Mouse (Mus musculus): ENCODE data around the gene A930018P22Rik. TPM values are rescaled to one million over a fixed set of nuclear protein-coding genes. Genes with fewer than 3 reads are reported as not detected.

The A930018P22Rik gene
- polyA plus RNA-seq, 1 experiment from 2014 or later, result not detected

DNA sequence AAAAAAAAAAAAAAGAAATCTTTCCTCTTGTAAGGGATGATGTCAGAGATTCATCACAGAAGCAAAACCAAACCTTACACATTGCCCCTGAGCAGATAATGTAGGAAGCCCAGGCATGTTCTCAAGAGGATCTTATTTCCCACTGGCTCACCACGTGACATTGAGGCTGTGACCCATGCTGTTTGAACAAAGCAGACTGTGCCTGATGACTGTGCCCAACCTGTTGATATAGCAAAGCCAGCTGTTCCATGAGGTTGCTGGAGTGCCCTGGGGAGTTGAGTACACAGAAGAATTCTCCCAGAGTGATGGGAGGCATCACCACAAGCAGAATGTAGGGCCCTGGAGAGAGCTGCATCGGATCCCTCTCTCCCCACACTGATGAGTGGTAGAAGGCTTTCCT, 13.4 kb downstream of the A930018P22Rik start:
- ATAC-seq (ENCODE audit: low FRiP score, low TSS enrichment), result no peak
- 78% methylated on average over 2 of the region's 2 CpGs for WGBS
- H3K27ac ChIP-seq (replicated peaks; ENCODE audit: low read depth, low read length), result no peak overlapping the region
- no peaks in the 10 kb centered on the region for H3K9me3 ChIP-seq (ENCODE audit: control insufficient read depth, low read length)
- H3K4me3 ChIP-seq (replicated peaks; ENCODE audit: low read depth, low read length), result no peak overlapping the region
- H3K27me3 ChIP-seq (ENCODE audit: control insufficient read depth, insufficient read depth, low read length), result no peaks in the 10 kb centered on the region
- no peaks in the 10 kb centered on the region for H3K4me1 ChIP-seq (ENCODE audit: control insufficient read depth, insufficient read depth, low read length)
- DNase-seq, result no peak
- H3K9ac ChIP-seq (replicated peaks; ENCODE audit: low read length), result no peak overlapping the region
- no peak overlapping the region for H3K4me2 ChIP-seq (ENCODE audit: low read length)
- no peaks in the 10 kb centered on the region for H3K36me3 ChIP-seq (ENCODE audit: control insufficient read depth, insufficient read depth, low read length)

DNA sequence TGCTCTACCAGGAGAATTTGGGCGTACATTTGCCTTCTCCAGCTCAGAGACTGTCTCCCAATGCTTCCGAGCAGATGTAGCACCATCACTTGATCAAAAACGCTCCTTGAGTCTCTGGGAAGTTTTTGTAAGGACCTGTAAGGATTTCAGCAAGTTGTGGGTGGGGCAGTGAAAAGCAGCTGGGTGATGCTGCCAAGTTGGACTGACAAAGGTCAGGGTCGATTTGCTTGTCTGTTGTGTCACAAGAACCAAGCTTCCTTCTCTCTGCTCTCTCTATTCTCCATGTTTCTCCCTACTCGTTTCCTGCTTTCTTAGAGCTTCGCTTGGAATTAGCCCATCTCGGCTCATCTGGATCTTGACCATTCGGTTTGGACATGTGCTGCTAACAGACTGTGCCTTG, 19.6 kb downstream of the A930018P22Rik start:
- Histone ChIP-seq H3K9me3 (ENCODE audit: control insufficient read depth, low read length) (no peaks in the 10 kb centered on the region), H3K27ac (replicated peaks; ENCODE audit: low read depth, low read length) (no peak overlapping the region), H3K4me3 (replicated peaks; ENCODE audit: low read depth, low read length) (no peak overlapping the region), H3K4me1 (ENCODE audit: control insufficient read depth, insufficient read depth, low read length) (no peaks in the 10 kb centered on the region), H3K4me2 (ENCODE audit: low read length) (no peak overlapping the region), H3K36me3 (ENCODE audit: control insufficient read depth, insufficient read depth, low read length) (no peaks in the 10 kb centered on the region), H3K27me3 (ENCODE audit: control insufficient read depth, insufficient read depth, low read length) (no peaks in the 10 kb centered on the region), H3K9ac (replicated peaks; ENCODE audit: low read length) (no peak overlapping the region)
- ATAC-seq (ENCODE audit: low FRiP score, low TSS enrichment) (no peak), DNase-seq (no peak)
- 90% methylated on average over 8 of the region's 8 CpGs for WGBS

GRCm38 (mm10) chr2:104144004-104144403, 21.4 kb downstream of the A930018P22Rik start:
- WGBS, result 90% methylated on average over 12 of the region's 12 CpGs

DNA sequence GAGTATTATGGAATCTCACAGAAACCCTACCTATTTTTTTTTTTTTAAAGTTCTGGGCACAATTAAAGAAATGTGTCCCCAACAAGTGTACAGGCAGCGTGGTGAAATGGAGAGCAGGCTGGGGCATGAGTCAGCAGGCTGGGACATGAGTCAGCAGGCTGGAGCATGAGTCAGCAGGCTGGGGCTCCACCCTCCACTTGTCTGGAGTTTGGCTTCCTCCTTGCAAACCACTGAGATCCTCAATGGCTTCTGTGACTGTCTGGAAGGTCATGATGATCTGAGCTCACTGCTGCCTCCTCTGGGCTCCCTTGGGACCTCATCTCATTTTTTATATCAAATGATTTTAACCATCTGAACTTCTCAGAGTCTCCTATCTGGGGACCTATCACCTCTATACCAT, 23.4 kb downstream of the A930018P22Rik start:
- Histone ChIP-seq H3K9ac (replicated peaks; ENCODE audit: low read length) (no peak overlapping the region), H3K4me3 (replicated peaks; ENCODE audit: low read depth, low read length) (no peak overlapping the region), H3K27me3 (ENCODE audit: control insufficient read depth, insufficient read depth, low read length) (no peaks in the 10 kb centered on the region), H3K9me3 (ENCODE audit: control insufficient read depth, low read length) (no peaks in the 10 kb centered on the region), H3K27ac (replicated peaks; ENCODE audit: low read depth, low read length) (no peak overlapping the region), H3K4me1 (ENCODE audit: control insufficient read depth, insufficient read depth, low read length) (no peaks in the 10 kb centered on the region), H3K36me3 (ENCODE audit: control insufficient read depth, insufficient read depth, low read length) (no peaks in the 10 kb centered on the region), H3K4me2 (ENCODE audit: low read length) (no peak overlapping the region)
- ATAC-seq (ENCODE audit: low FRiP score, low TSS enrichment) (no peak), DNase-seq (no peak)
- WGBS, result 84% methylated on average over 1 of the region's 1 CpGs

More at GRCm38 (mm10) chr2:104144004-104144403, 21.4 kb downstream of the A930018P22Rik start:
- ATAC-seq (ENCODE audit: low FRiP score, low TSS enrichment), result no peak
- Histone ChIP-seq H3K4me1 (ENCODE audit: control insufficient read depth, insufficient read depth, low read length) (no peaks in the 10 kb centered on the region), H3K4me2 (ENCODE audit: low read length) (no peak overlapping the region), H3K9ac (replicated peaks; ENCODE audit: low read length) (no peak overlapping the region), H3K9me3 (ENCODE audit: control insufficient read depth, low read length) (no peaks in the 10 kb centered on the region), H3K27ac (replicated peaks; ENCODE audit: low read depth, low read length) (no peak overlapping the region), H3K27me3 (ENCODE audit: control insufficient read depth, insufficient read depth, low read length) (no peaks in the 10 kb centered on the region), H3K36me3 (ENCODE audit: control insufficient read depth, insufficient read depth, low read length) (no peaks in the 10 kb centered on the region), H3K4me3 (replicated peaks; ENCODE audit: low read depth, low read length) (no peak overlapping the region)
- DNase-seq, result no peak

- no peak overlapping the region for H3K4me3 ChIP-seq (replicated peaks; ENCODE audit: low read depth, low read length)
- H3K9me3 ChIP-seq (ENCODE audit: control insufficient read depth, low read length), result no peaks in the 10 kb centered on the region
- H3K4me1 ChIP-seq (ENCODE audit: control insufficient read depth, insufficient read depth, low read length), result no peaks in the 10 kb centered on the region
- no peak overlapping the region for H3K4me2 ChIP-seq (ENCODE audit: low read length)
- ATAC-seq (ENCODE audit: low FRiP score, low TSS enrichment) (no peak), DNase-seq (no peak)
- no peaks in the 10 kb centered on the region for H3K27me3 ChIP-seq (ENCODE audit: control insufficient read depth, insufficient read depth, low read length)
- H3K9ac ChIP-seq (replicated peaks; ENCODE audit: low read length), result no peak overlapping the region
- WGBS, result 56% methylated on average over 4 of the region's 4 CpGs
- peaks cover 14% of the 10 kb centered on the region for H3K36me3 ChIP-seq (ENCODE audit: control insufficient read depth, insufficient read depth, low read length)
- no peak overlapping the region for H3K27ac ChIP-seq (replicated peaks; ENCODE audit: low read depth, low read length)
These were observed 25.5 kb downstream of the A930018P22Rik start for GRCm38 (mm10) chr2:104147910-104148561.

- 89% methylated on average over 6 of the region's 6 CpGs for WGBS
- no peaks in the 10 kb centered on the region for H3K9me3 ChIP-seq (ENCODE audit: control insufficient read depth, low read length)
- H3K4me3 ChIP-seq (replicated peaks; ENCODE audit: low read depth, low read length), result no peak overlapping the region
- no peak overlapping the region for H3K9ac ChIP-seq (replicated peaks; ENCODE audit: low read length)
- H3K4me2 ChIP-seq (ENCODE audit: low read length), result no peak overlapping the region
- peaks cover 14% of the 10 kb centered on the region for H3K36me3 ChIP-seq (ENCODE audit: control insufficient read depth, insufficient read depth, low read length)
- no peak for ATAC-seq (ENCODE audit: low FRiP score, low TSS enrichment)
- H3K27ac ChIP-seq (replicated peaks; ENCODE audit: low read depth, low read length), result no peak overlapping the region
- no peak for DNase-seq
- H3K4me1 ChIP-seq (ENCODE audit: control insufficient read depth, insufficient read depth, low read length), result no peaks in the 10 kb centered on the region
- no peaks in the 10 kb centered on the region for H3K27me3 ChIP-seq (ENCODE audit: control insufficient read depth, insufficient read depth, low read length)
These were observed 28.2 kb downstream of the A930018P22Rik start for GRCm38 (mm10) chr2:104150608-104151397.

- Histone ChIP-seq H3K4me3 (replicated peaks; ENCODE audit: low read depth, low read length) (no peak overlapping the region), H3K36me3 (ENCODE audit: control insufficient read depth, insufficient read depth, low read length) (peaks cover 14% of the 10 kb centered on the region), H3K4me2 (ENCODE audit: low read length) (no peak overlapping the region), H3K27me3 (ENCODE audit: control insufficient read depth, insufficient read depth, low read length) (no peaks in the 10 kb centered on the region), H3K27ac (replicated peaks; ENCODE audit: low read depth, low read length) (no peak overlapping the region), H3K9ac (replicated peaks; ENCODE audit: low read length) (no peak overlapping the region), H3K9me3 (ENCODE audit: control insufficient read depth, low read length) (no peaks in the 10 kb centered on the region), H3K4me1 (ENCODE audit: control insufficient read depth, insufficient read depth, low read length) (no peaks in the 10 kb centered on the region)
- DNase-seq (no peak), ATAC-seq (ENCODE audit: low FRiP score, low TSS enrichment) (no peak)
- WGBS, result 90% methylated on average over 4 of the region's 4 CpGs
These were observed 30.8 kb downstream of the A930018P22Rik start for GRCm38 (mm10) chr2:104153345-104153744.

DNA sequence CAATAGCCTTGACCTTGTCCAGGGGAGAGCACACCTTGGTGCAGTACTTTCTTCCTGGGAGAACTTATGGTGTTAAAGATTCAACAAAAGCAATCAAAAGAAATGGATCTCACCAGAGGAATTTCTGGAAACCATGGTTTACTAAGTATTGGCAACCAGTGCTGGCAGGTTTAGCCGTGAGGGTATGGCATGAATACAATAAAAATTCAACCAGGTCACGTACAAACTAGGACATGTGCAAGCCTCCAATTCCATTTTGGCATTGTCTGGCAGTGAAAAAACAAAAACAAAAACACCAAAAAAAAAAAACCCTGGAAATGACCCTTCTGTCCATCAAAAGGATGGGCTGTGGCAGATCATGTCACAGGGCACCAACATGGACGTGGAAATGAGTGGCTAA, 31.3 kb downstream of the A930018P22Rik start:
- Histone ChIP-seq H3K27ac (replicated peaks; ENCODE audit: low read depth, low read length) (no peak overlapping the region), H3K4me3 (replicated peaks; ENCODE audit: low read depth, low read length) (no peak overlapping the region), H3K27me3 (ENCODE audit: control insufficient read depth, insufficient read depth, low read length) (no peaks in the 10 kb centered on the region), H3K9me3 (ENCODE audit: control insufficient read depth, low read length) (no peaks in the 10 kb centered on the region), H3K9ac (replicated peaks; ENCODE audit: low read length) (no peak overlapping the region), H3K4me2 (ENCODE audit: low read length) (no peak overlapping the region), H3K36me3 (ENCODE audit: control insufficient read depth, insufficient read depth, low read length) (peaks cover 14% of the 10 kb centered on the region), H3K4me1 (ENCODE audit: control insufficient read depth, insufficient read depth, low read length) (no peaks in the 10 kb centered on the region)
- no peak for ATAC-seq (ENCODE audit: low FRiP score, low TSS enrichment)
- 82% methylated on average over 3 of the region's 3 CpGs for WGBS
- DNase-seq, result no peak

DNA sequence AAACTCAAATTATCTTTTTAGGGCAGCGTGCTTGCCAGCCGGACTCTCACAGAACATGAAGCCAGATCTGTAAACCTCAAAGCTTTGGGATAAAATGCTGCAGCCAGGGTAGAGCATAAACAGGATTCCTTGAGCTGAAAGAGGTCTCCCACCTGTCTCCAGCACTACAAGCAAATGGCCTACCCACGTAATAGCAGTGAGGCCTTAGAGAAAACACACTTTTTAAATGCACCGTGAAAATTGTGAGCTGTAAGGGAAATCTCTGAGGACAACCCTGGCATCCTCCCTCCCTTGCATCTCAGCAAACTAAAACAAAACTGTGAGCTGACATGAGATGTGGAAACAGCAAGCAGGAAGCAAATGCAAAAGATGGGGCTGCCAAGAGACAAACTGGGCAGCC, 35.3 kb downstream of the A930018P22Rik start:
- WGBS, result 79% methylated on average over 4 of the region's 4 CpGs
- no peaks in the 10 kb centered on the region for H3K27me3 ChIP-seq (ENCODE audit: control insufficient read depth, insufficient read depth, low read length)
- DNase-seq (no peak), ATAC-seq (ENCODE audit: low FRiP score, low TSS enrichment) (no peak)
- no peak overlapping the region for H3K9ac ChIP-seq (replicated peaks; ENCODE audit: low read length)
- H3K4me2 ChIP-seq (ENCODE audit: low read length), result no peak overlapping the region
- H3K9me3 ChIP-seq (ENCODE audit: control insufficient read depth, low read length), result no peaks in the 10 kb centered on the region
- H3K4me1 ChIP-seq (ENCODE audit: control insufficient read depth, insufficient read depth, low read length), result no peaks in the 10 kb centered on the region
- peaks cover under 1% of the 10 kb centered on the region; the same call in 1 of the 2 replicates for H3K36me3 ChIP-seq (ENCODE audit: control insufficient read depth, insufficient read depth, low read length)
- H3K27ac ChIP-seq (replicated peaks; ENCODE audit: low read depth, low read length), result no peak overlapping the region
- H3K4me3 ChIP-seq (replicated peaks; ENCODE audit: low read depth, low read length), result no peak overlapping the region

Data from midbrain, embryonic 14.5 days (tissue).